Mouse (Mus musculus): Measurements from ENCODE around the gene BC067074.

GRCm38 (mm10) chr13:113340644-113341043 is 47.7 kb downstream of the BC067074 start:
- no peak for TF ChIP-seq TCF12 (IDR thresholded peaks at IDR 0.05; ENCODE audit: low read depth, low read length)
- TF ChIP-seq EP300 (IDR thresholded peaks at IDR 0.05; ENCODE audit: low read depth in 1 of 2, low read length in 2 of 2): no peak
- TF ChIP-seq CTCF (IDR thresholded peaks at IDR 0.05 in 2 of 3, conservative IDR thresholded peaks at IDR 0.05 in 1 of 3; ENCODE audit: control insufficient read depth in 1 of 3, insufficient read depth in 1 of 3, low read depth in 2 of 3, low read length in 3 of 3, poor library complexity in 1 of 3, severe bottlenecking in 1 of 3): no peak
- no peak for TF ChIP-seq MEF2A (IDR thresholded peaks at IDR 0.05; ENCODE audit: extremely low read depth, insufficient replicate concordance, low read depth, low read length, poor library complexity, severe bottlenecking)
- no peak for TF ChIP-seq ZMIZ1 (IDR thresholded peaks at IDR 0.05; ENCODE audit: low read depth, low read length)
- no peak for TF ChIP-seq POLR2AphosphoS5 (IDR thresholded peaks at IDR 0.05; ENCODE audit: borderline replicate concordance, low read depth, low read length)
- no peak for TF ChIP-seq POLR2A (IDR thresholded peaks at IDR 0.05; ENCODE audit: control insufficient read depth in 1 of 2, insufficient read depth in 1 of 2, low read depth in 1 of 2, low read length in 2 of 2, poor library complexity in 1 of 2)
- TF ChIP-seq RAD21 (IDR thresholded peaks at IDR 0.05; ENCODE audit: low read depth, low read length): no peak
- TF ChIP-seq SIN3A (IDR thresholded peaks at IDR 0.05; ENCODE audit: low read length): no peak
- no peak for TF ChIP-seq USF1 (IDR thresholded peaks at IDR 0.05; ENCODE audit: low read depth, low read length)
- TF ChIP-seq MYB (IDR thresholded peaks at IDR 0.05; ENCODE audit: low read depth, low read length): no peak
- no peak for TF ChIP-seq GATA1 (IDR thresholded peaks at IDR 0.05; ENCODE audit: low read depth, low read length)
